Mouse (Mus musculus) embryonic facial prominence, embryonic 13.5 days (tissue): ENCODE measurements at regions not wholly inside any gene's neighbourhood (a gene's known extent, or its start where the extent isn't known, plus 50 kb on each side); places are given as distances from the start of the nearest gene placed in this dataset.

Experiments used
- ATAC-seq: fragments of 200-750 bp; cut with Nextera tagmentation; 2 replicates; pipeline ENCODE4 v1.8.0; 2017; ENCODE audit warnings: low read depth; ENCODE audit not compliant: insufficient number of reproducible peaks, insufficient read depth, low FRiP score, low TSS enrichment
- H3K27ac ChIP-seq: fragments of 300-500 bp; sonication (generic); 2 replicates; pipeline ENCODE4 v1.5.1; 2015; ENCODE audit warnings: moderate library complexity, mild to moderate bottlenecking, inconsistent platforms
- H3K27me3 ChIP-seq: fragments of 300-500 bp; sonication (generic); 2 replicates; pipeline ENCODE4 v1.6.1; 2015; ENCODE audit warnings: mild to moderate bottlenecking, inconsistent platforms
- H3K36me3 ChIP-seq: fragments of 300-500 bp; sonication (generic); 2 replicates; pipeline ENCODE4 v1.6.1; 2015; ENCODE audit warnings: mild to moderate bottlenecking, inconsistent platforms
- H3K4me1 ChIP-seq: fragments of 300-500 bp; sonication (generic); 2 replicates; pipeline ENCODE4 v1.6.1; 2015; ENCODE audit warnings: inconsistent platforms
- H3K4me2 ChIP-seq: fragments of 300-500 bp; sonication (generic); 2 replicates; pipeline ENCODE4 v1.6.1; 2015; ENCODE audit warnings: moderate library complexity, mild to moderate bottlenecking, inconsistent platforms
- H3K4me3 ChIP-seq: fragments of 300-500 bp; sonication (generic); 2 replicates; pipeline ENCODE4 v1.5.1; 2015; ENCODE audit warnings: mild to moderate bottlenecking, inconsistent platforms
- H3K9ac ChIP-seq: fragments of 300-500 bp; sonication (generic); 2 replicates; pipeline ENCODE4 v1.6.1; 2015; ENCODE audit warnings: mild to moderate bottlenecking, inconsistent platforms
- H3K9me3 ChIP-seq: fragments of 300-500 bp; sonication (generic); 2 replicates; pipeline ENCODE4 v1.6.1; 2016; ENCODE audit warnings: inconsistent platforms
- WGBS: fragments of 180-500 bp; shearing (Covaris S2); methylation state at CpG from one replicate; pipeline ENCODE4 v1.1.7; 2015; ENCODE audit warnings: mixed read lengths; 5-methylcytosine and 5-hydroxymethylcytosine counted together

- Histone ChIP-seq H3K4me1 (no peaks in the 10 kb centered on the region), H3K36me3 (no peaks in the 10 kb centered on the region), H3K27ac (no peak overlapping the region), H3K27me3 (no peaks in the 10 kb centered on the region), H3K9me3 (no peaks in the 10 kb centered on the region), H3K9ac (no peak overlapping the region), H3K4me2 (no peak overlapping the region), H3K4me3 (no peak overlapping the region)
- WGBS: 79% methylated on average over 13 of the region's 13 CpGs
- no peak for ATAC-seq
These were observed 151.0 kb upstream of the Paip1 start for GRCm38 (mm10) chr13:119277308-119277948.

- H3K4me1 ChIP-seq: no peaks in the 10 kb centered on the region
- H3K27ac ChIP-seq: no peak overlapping the region
- no peak overlapping the region for H3K4me3 ChIP-seq
- ATAC-seq: no peak
- no peak overlapping the region for H3K9ac ChIP-seq
- H3K27me3 ChIP-seq: no peaks in the 10 kb centered on the region
- H3K4me2 ChIP-seq: no peak overlapping the region
- no peaks in the 10 kb centered on the region for H3K36me3 ChIP-seq
- no peaks in the 10 kb centered on the region for H3K9me3 ChIP-seq
- WGBS: 83% methylated on average over 8 of the region's 8 CpGs
These were observed 149.0 kb upstream of the Paip1 start for GRCm38 (mm10) chr13:119279449-119279848.

GRCm38 (mm10) chr13:119280622-119281021 is 147.8 kb upstream of the Paip1 start:
- Histone ChIP-seq H3K9ac (no peak overlapping the region), H3K4me1 (no peaks in the 10 kb centered on the region), H3K27me3 (no peaks in the 10 kb centered on the region), H3K4me3 (no peak overlapping the region), H3K4me2 (no peak overlapping the region), H3K36me3 (no peaks in the 10 kb centered on the region), H3K27ac (no peak overlapping the region), H3K9me3 (no peaks in the 10 kb centered on the region)
- ATAC-seq: no peak
- WGBS: 74% methylated on average over 5 of the region's 5 CpGs

- Histone ChIP-seq H3K27ac (no peak overlapping the region), H3K4me1 (no peaks in the 10 kb centered on the region), H3K9me3 (no peaks in the 10 kb centered on the region), H3K4me2 (no peak overlapping the region), H3K36me3 (no peaks in the 10 kb centered on the region), H3K27me3 (no peaks in the 10 kb centered on the region), H3K9ac (no peak overlapping the region), H3K4me3 (no peak overlapping the region)
- WGBS: 51% methylated on average over 6 of the region's 6 CpGs
- ATAC-seq: no peak
These were observed 145.0 kb upstream of the Paip1 start for GRCm38 (mm10) chr13:119283448-119283847.

- H3K36me3 ChIP-seq: no peaks in the 10 kb centered on the region
- no peak overlapping the region for H3K27ac ChIP-seq
- H3K4me2 ChIP-seq: no peak overlapping the region
- no peak for ATAC-seq
- H3K27me3 ChIP-seq: no peaks in the 10 kb centered on the region
- no peaks in the 10 kb centered on the region for H3K9me3 ChIP-seq
- no peaks in the 10 kb centered on the region for H3K4me1 ChIP-seq
- WGBS: 68% methylated on average over 1 of the region's 1 CpGs
- H3K9ac ChIP-seq: no peak overlapping the region
- no peak overlapping the region for H3K4me3 ChIP-seq
These were observed 119.2 kb upstream of the Paip1 start for GRCm38 (mm10) chr13:119309238-119309637.

- no peak overlapping the region for H3K4me3 ChIP-seq
- no peaks in the 10 kb centered on the region for H3K27me3 ChIP-seq
- ATAC-seq: no peak
- no peaks in the 10 kb centered on the region for H3K9me3 ChIP-seq
- WGBS: 85% methylated on average over 3 of the region's 3 CpGs
- H3K9ac ChIP-seq: no peak overlapping the region
- H3K36me3 ChIP-seq: no peaks in the 10 kb centered on the region
- H3K27ac ChIP-seq: no peak overlapping the region
- H3K4me2 ChIP-seq: no peak overlapping the region
- no peaks in the 10 kb centered on the region for H3K4me1 ChIP-seq
These were observed 118.4 kb upstream of the Paip1 start for GRCm38 (mm10) chr13:119310013-119310412.

- H3K4me1 ChIP-seq: no peaks in the 10 kb centered on the region
- H3K27ac ChIP-seq: no peak overlapping the region
- no peak overlapping the region for H3K4me2 ChIP-seq
- 85% methylated on average over 3 of the region's 3 CpGs for whole genome bisulfite sequencing
- H3K27me3 ChIP-seq: no peaks in the 10 kb centered on the region
- no peaks in the 10 kb centered on the region for H3K36me3 ChIP-seq
- H3K9ac ChIP-seq: no peak overlapping the region
- H3K4me3 ChIP-seq: no peak overlapping the region
- no peaks in the 10 kb centered on the region for H3K9me3 ChIP-seq
- no peak for ATAC-seq
These were observed 114.0 kb upstream of the Paip1 start for GRCm38 (mm10) chr13:119314356-119314755.

- no peak overlapping the region for H3K4me3 ChIP-seq
- no peaks in the 10 kb centered on the region for H3K9me3 ChIP-seq
- 79% methylated on average over 1 of the region's 1 CpGs for WGBS
- H3K27me3 ChIP-seq: no peaks in the 10 kb centered on the region
- H3K4me1 ChIP-seq: no peaks in the 10 kb centered on the region
- no peak overlapping the region for H3K27ac ChIP-seq
- no peak overlapping the region for H3K9ac ChIP-seq
- no peaks in the 10 kb centered on the region for H3K36me3 ChIP-seq
- no peak for ATAC-seq
- H3K4me2 ChIP-seq: no peak overlapping the region
These were observed 110.0 kb upstream of the Paip1 start for GRCm38 (mm10) chr13:119318358-119318757.

GRCm38 (mm10) chr13:119325510-119325909 is 102.9 kb upstream of the Paip1 start:
- Histone ChIP-seq H3K36me3 (no peaks in the 10 kb centered on the region), H3K9me3 (no peaks in the 10 kb centered on the region), H3K4me2 (no peak overlapping the region), H3K4me3 (no peak overlapping the region), H3K4me1 (no peaks in the 10 kb centered on the region), H3K27ac (no peak overlapping the region), H3K27me3 (no peaks in the 10 kb centered on the region), H3K9ac (no peak overlapping the region)
- 91% methylated on average over 2 of the region's 2 CpGs for WGBS
- no peak for ATAC-seq

GRCm38 (mm10) chr13:119326877-119327625 is 101.3 kb upstream of the Paip1 start:
- H3K9ac ChIP-seq: no peak overlapping the region
- H3K9me3 ChIP-seq: no peaks in the 10 kb centered on the region
- no peak overlapping the region for H3K27ac ChIP-seq
- no peaks in the 10 kb centered on the region for H3K36me3 ChIP-seq
- WGBS: 69% methylated on average over 5 of the region's 5 CpGs
- H3K4me1 ChIP-seq: no peaks in the 10 kb centered on the region
- no peak overlapping the region for H3K4me2 ChIP-seq
- no peak overlapping the region for H3K4me3 ChIP-seq
- no peaks in the 10 kb centered on the region for H3K27me3 ChIP-seq
- no peak for ATAC-seq

- no peak overlapping the region for H3K4me2 ChIP-seq
- H3K9me3 ChIP-seq: no peaks in the 10 kb centered on the region
- no peaks in the 10 kb centered on the region for H3K36me3 ChIP-seq
- H3K27me3 ChIP-seq: no peaks in the 10 kb centered on the region
- 88% methylated on average over 4 of the region's 4 CpGs for WGBS
- H3K9ac ChIP-seq: no peak overlapping the region
- no peak overlapping the region for H3K27ac ChIP-seq
- no peak for ATAC-seq
- no peaks in the 10 kb centered on the region for H3K4me1 ChIP-seq
- H3K4me3 ChIP-seq: no peak overlapping the region
These were observed 99.7 kb upstream of the Paip1 start for GRCm38 (mm10) chr13:119328731-119329130.

- no peak overlapping the region for H3K4me3 ChIP-seq
- peaks cover 17% of the 10 kb centered on the region for H3K36me3 ChIP-seq
- no peaks in the 10 kb centered on the region for H3K9me3 ChIP-seq
- no peak overlapping the region for H3K27ac ChIP-seq
- H3K4me2 ChIP-seq: no peak overlapping the region
- WGBS: 93% methylated on average over 3 of the region's 3 CpGs
- no peaks in the 10 kb centered on the region for H3K27me3 ChIP-seq
- no peak overlapping the region for H3K9ac ChIP-seq
- no peaks in the 10 kb centered on the region for H3K4me1 ChIP-seq
- no peak for ATAC-seq
These were observed 96.6 kb upstream of the Paip1 start for GRCm38 (mm10) chr13:119331815-119332214.
